Mouse (Mus musculus): ENCODE measurements around the gene Fnip2.

GRCm38 (mm10) chr3:79458651-79459275 lies 108.8 kb downstream of the Fnip2 start:
- TF ChIP-seq MAFK (IDR thresholded peaks at IDR 0.05; ENCODE audit: insufficient read depth, low read depth, low read length) (no peak), ZC3H11A (IDR thresholded peaks at IDR 0.05; ENCODE audit: borderline replicate concordance, low read depth, low read length) (no peak), HCFC1 (IDR thresholded peaks at IDR 0.05; ENCODE audit: borderline replicate concordance, insufficient read depth, low read length) (no peak), ZNF384 (IDR thresholded peaks at IDR 0.05; ENCODE audit: low read depth, low read length) (no peak), CHD2 (IDR thresholded peaks at IDR 0.05; ENCODE audit: low read depth, low read length) (no peak)
